Mouse (Mus musculus) heart, embryonic 14.5 days (tissue): Measurements from ENCODE around the gene Cgnl1. TPM values are rescaled to one million over a fixed set of nuclear protein-coding genes. Genes with fewer than 3 reads are reported as not detected.
A peak's percentile ranks its signal among the peaks of the same experiment; 100 is the strongest.

Experiments
- ATAC-seq: fragments of 200-750 bp; cut with Nextera tagmentation; 2 replicates; pipeline ENCODE4 v1.8.0; 2017; ENCODE audit warnings: low read depth, moderate TSS enrichment; ENCODE audit not compliant: insufficient number of reproducible peaks, insufficient read depth, low FRiP score
- H3K27ac ChIP-seq, 2 experiments: fragments of 200-500 bp in 1 of 2; fragments of 300-500 bp in 1 of 2; sonication (generic) in 1 of 2; replicated peaks in 1 of 2; 2 replicates each; pipeline ENCODE4 v1.5.1; 2012 to 2014; ENCODE audit warnings: low read depth in 2 of 2, low read length in 2 of 2, control low read depth in 1 of 2, mild to moderate bottlenecking in 1 of 2, mixed read lengths in 1 of 2; ENCODE audit not compliant: control insufficient read depth in 1 of 2, insufficient read depth in 1 of 2
- H3K27me3 ChIP-seq: fragments of 300-500 bp; sonication (generic); 2 replicates; pipeline ENCODE4 v1.6.1; 2014; ENCODE audit warnings: mild to moderate bottlenecking, low read length, control low read depth; ENCODE audit not compliant: control insufficient read depth, insufficient read depth
- H3K36me3 ChIP-seq: fragments of 300-500 bp; sonication (generic); 2 replicates; pipeline ENCODE4 v1.6.1; 2014; ENCODE audit warnings: mild to moderate bottlenecking, control low read depth, low read length, mixed read lengths; ENCODE audit not compliant: control insufficient read depth, insufficient read depth
- H3K4me1 ChIP-seq, 2 experiments: fragments of 200-500 bp in 1 of 2; fragments of 300-500 bp in 1 of 2; sonication (generic) in 1 of 2; 2 replicates each; pipeline ENCODE4 v1.6.1; 2012 to 2014; ENCODE audit warnings: low read length in 2 of 2, control low read depth in 1 of 2, mixed read lengths in 1 of 2; ENCODE audit not compliant: control insufficient read depth in 2 of 2, insufficient read depth in 2 of 2
- H3K4me2 ChIP-seq: fragments of 300-500 bp; sonication (generic); 2 replicates; pipeline ENCODE4 v1.6.1; 2014; ENCODE audit warnings: mild to moderate bottlenecking, low read length
- H3K4me3 ChIP-seq, 2 experiments: fragments of 200-500 bp in 1 of 2; fragments of 300-500 bp in 1 of 2; sonication (generic) in 1 of 2; 2 replicates each; pipeline ENCODE4 v1.5.1; 2012 to 2014; ENCODE audit warnings: low read length in 2 of 2, mild to moderate bottlenecking in 2 of 2, control low read depth in 1 of 2, low read depth in 1 of 2, moderate library complexity in 1 of 2; ENCODE audit not compliant: control insufficient read depth in 1 of 2, insufficient read depth in 1 of 2
- H3K9ac ChIP-seq: fragments of 300-500 bp; sonication (generic); 2 replicates; pipeline ENCODE4 v1.6.1; 2014; ENCODE audit warnings: mild to moderate bottlenecking, low read length
- H3K9me3 ChIP-seq: fragments of 300-500 bp; sonication (generic); 2 replicates; pipeline ENCODE4 v1.6.1; 2016; ENCODE audit warnings: low read length, control low read depth; ENCODE audit not compliant: control insufficient read depth
- WGBS: fragments of 180-500 bp; shearing (Covaris S2); extraction: QIAGEN DNeasy Blood & Tissue Kit; methylation state at CpG from one replicate; pipeline ENCODE4 v1.1.7; 2014; 5-methylcytosine and 5-hydroxymethylcytosine counted together
- polyA plus RNA-seq: library from polyadenylated mRNA; unstranded; fragments of >200 nt; fragmentation: Nextera tagmentation; extraction: Ambion mirVana; gene quantifications from 2 replicates; pipeline ENCODE4 v1.2.1, GENCODE M21; 2014

Gene Cgnl1
- polyA plus RNA-seq, 1 experiment from 2014 or later: 37.6 TPM

DNA sequence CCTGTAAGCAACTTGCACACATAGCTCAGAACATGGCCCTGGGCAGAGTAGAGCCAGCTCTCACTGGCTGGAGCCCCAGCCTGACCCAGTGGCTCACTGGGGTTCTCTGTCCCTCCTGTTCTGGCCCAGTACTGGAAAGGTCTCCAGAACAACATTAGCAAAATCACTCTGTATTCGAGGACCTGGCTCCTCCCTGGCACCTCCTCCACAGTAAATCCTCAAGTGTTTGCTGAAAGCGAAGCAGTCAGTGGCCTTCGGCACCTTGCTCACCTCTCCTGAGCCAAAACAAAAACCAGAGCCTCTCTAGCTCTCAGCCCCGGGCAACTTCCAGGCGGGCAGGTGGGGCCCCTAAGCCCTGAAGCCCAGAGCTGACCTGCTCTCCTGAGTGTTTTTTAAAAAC, 11.5 kb downstream of the Cgnl1 start:
- peaks cover 29 to 53% of the 10 kb centered on the region in 2 experiments for H3K4me1 ChIP-seq
- ATAC-seq: 0 out of 2 replicates have a peak, but pooled peaks have one; percentile 8
- WGBS: 12% methylated on average over 5 of the region's 5 CpGs
- H3K9me3 ChIP-seq: 0 out of 2 replicates have a peak, but pooled peaks cover 5% of the 10 kb centered on the region
- H3K4me3 ChIP-seq: no peak overlapping the region
- peak overlapping the region; percentile 48 to 60 for H3K27ac ChIP-seq
- H3K4me2 ChIP-seq: peak overlapping the region; percentile 53
- H3K9ac ChIP-seq: peak overlapping the region; percentile 60
- H3K27me3 ChIP-seq: no peaks in the 10 kb centered on the region
- H3K36me3 ChIP-seq: no peaks in the 10 kb centered on the region

GRCm38 (mm10) chr9:71757386-71757785, 14.0 kb downstream of the Cgnl1 start:
- Histone ChIP-seq H3K4me2 (no peak overlapping the region), H3K36me3 (no peaks in the 10 kb centered on the region), H3K4me3 (no peak overlapping the region), H3K9ac (no peak overlapping the region), H3K4me1 (peaks cover 36 to 59% of the 10 kb centered on the region in 2 experiments), H3K27me3 (no peaks in the 10 kb centered on the region), H3K9me3 (0 out of 2 replicates have a peak, but pooled peaks cover 5% of the 10 kb centered on the region), H3K27ac (no peak overlapping the region)
- 47% methylated on average over 8 of the region's 8 CpGs for WGBS
- ATAC-seq: no peak

DNA sequence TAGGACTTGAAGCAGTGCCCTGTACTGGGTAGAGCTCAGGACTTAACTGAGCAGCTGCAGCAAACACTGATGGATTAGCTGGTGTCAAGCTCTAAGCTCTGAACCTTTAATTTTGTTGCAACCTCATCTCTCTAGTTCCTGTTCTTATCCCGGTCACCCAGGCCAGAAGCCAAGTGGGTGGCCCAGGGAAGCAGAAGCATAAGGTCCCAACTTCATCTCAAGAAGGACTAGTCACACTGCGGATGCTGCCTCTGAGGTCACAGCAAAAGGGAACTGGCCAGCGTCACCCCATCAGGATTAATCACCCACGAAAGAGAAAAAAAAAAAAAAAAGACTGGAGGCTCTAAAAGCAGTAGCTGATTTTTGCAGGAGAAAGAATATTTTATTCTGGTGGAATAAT, 14.5 kb downstream of the Cgnl1 start:
- Histone ChIP-seq H3K9ac (no peak overlapping the region), H3K4me2 (no peak overlapping the region), H3K27me3 (no peaks in the 10 kb centered on the region), H3K4me3 (no peak overlapping the region), H3K36me3 (no peaks in the 10 kb centered on the region), H3K4me1 (peaks cover 36 to 59% of the 10 kb centered on the region in 2 experiments), H3K27ac (no peak overlapping the region), H3K9me3 (0 out of 2 replicates have a peak, but pooled peaks cover 4% of the 10 kb centered on the region)
- 32% methylated on average over 4 of the region's 4 CpGs for WGBS
- ATAC-seq: no peak

DNA sequence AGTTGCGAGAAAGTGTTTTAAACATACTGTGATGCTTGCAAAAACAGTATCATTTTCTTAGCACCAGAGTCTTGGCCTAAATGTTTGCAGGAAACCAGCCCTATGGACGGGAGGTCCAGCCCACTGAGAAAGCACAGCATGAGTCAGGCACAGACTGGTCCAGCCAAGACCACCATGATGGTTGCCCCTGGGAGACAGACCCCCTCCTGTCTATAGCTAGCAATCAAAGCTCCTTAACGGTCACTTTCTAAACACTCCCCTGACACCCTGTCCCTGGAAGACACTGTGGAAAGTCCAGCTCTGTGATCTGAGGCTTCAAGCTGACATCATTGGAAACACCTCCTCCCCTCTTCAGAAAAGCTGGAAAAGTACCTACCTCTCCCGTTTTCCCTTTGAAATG, 17.4 kb downstream of the Cgnl1 start:
- H3K9ac ChIP-seq: no peak overlapping the region
- no peaks in the 10 kb centered on the region for H3K9me3 ChIP-seq
- peaks cover 28 to 46% of the 10 kb centered on the region in 2 experiments for H3K4me1 ChIP-seq
- H3K36me3 ChIP-seq: no peaks in the 10 kb centered on the region
- no peaks in the 10 kb centered on the region for H3K27me3 ChIP-seq
- H3K4me2 ChIP-seq: no peak overlapping the region
- H3K27ac ChIP-seq: no peak overlapping the region
- H3K4me3 ChIP-seq: no peak overlapping the region
- no peak for ATAC-seq
- 49% methylated on average over 4 of the region's 4 CpGs for WGBS

DNA sequence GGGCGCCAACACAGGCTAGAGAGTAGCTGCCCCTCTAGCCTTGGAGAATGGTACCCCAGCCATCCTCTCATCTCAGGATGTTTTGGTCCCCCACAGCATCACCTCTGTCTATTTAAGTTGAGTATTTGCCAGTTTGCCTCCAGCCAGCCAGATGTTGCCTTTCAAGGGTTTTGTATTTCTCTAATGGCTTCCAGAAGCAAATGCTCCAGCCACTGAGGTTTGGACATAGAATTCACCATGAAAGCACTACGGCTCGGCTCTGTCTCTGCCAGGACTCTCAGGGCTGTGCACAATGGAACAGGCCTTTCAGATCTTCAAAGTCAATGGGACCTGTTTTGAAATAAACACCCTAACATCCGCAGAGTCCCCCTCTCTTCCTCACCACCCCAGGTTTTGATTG, 17.9 kb downstream of the Cgnl1 start:
- Histone ChIP-seq H3K4me1 (peaks cover 25 to 42% of the 10 kb centered on the region in 2 experiments), H3K27me3 (no peaks in the 10 kb centered on the region), H3K9me3 (no peaks in the 10 kb centered on the region), H3K9ac (0 out of 2 replicates have a peak overlapping the region, but pooled peaks have one; percentile 8), H3K4me3 (no peak overlapping the region), H3K27ac (no peak overlapping the region), H3K4me2 (no peak overlapping the region), H3K36me3 (no peaks in the 10 kb centered on the region)
- WGBS: 78% methylated on average over 4 of the region's 4 CpGs
- no peak for ATAC-seq

- Histone ChIP-seq H3K27me3 (no peaks in the 10 kb centered on the region), H3K36me3 (no peaks in the 10 kb centered on the region), H3K9ac (0 out of 2 replicates have a peak overlapping the region, but pooled peaks have one; percentile 8), H3K4me2 (no peak overlapping the region), H3K4me3 (no peak overlapping the region), H3K27ac (no peak overlapping the region), H3K9me3 (no peaks in the 10 kb centered on the region), H3K4me1 (peaks cover 21 to 38% of the 10 kb centered on the region in 2 experiments)
- 50% methylated on average over 2 of the region's 2 CpGs for WGBS
- no peak for ATAC-seq
Observed at GRCm38 (mm10) chr9:71753117-71753516, 18.3 kb downstream of the Cgnl1 start.

DNA sequence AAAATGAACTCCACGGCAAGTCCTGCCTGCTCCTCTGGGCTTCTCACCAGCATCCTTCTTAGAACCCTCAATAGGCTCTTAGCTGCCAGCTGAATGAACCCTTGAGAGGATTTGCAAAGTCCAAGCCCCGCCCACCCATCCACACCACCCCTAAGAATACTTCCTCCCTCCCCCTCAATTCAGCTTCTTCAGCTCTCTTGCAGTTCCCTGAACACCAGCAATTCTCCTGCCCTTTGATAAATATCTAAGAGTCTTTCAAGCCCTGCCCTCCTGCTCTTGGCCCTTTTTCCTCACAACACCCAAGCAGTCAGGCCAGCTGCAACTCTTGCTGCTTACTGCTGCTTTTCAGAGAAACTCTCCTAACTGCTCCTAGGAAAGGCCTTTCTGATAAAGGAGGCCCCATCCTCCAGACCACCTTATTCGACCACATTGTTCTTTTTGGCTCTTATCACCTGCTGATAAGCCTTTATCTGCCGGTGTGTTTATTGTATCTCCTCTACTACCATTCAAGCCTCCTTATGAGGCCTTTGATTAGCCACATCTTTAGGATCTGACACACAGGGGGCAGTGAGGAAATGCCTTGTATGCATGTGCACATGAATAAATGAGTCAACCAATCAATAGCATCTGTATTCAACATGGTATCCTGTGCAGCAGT, 21.3 kb downstream of the Cgnl1 start:
- Histone ChIP-seq H3K4me2 (0 out of 2 replicates have a peak overlapping the region, but pooled peaks have one; percentile 5), H3K4me1 (peaks cover 34 to 50% of the 10 kb centered on the region in 2 experiments), H3K9me3 (no peaks in the 10 kb centered on the region), H3K27ac (no peak overlapping the region), H3K9ac (no peak overlapping the region), H3K4me3 (no peak overlapping the region), H3K36me3 (no peaks in the 10 kb centered on the region), H3K27me3 (no peaks in the 10 kb centered on the region)
- WGBS: 9% methylated on average over 4 of the region's 4 CpGs
- ATAC-seq: no peak
